Mouse (Mus musculus): Measurements from ENCODE around the gene Wfdc8.
A peak's percentile ranks its signal among the peaks of the same experiment; 100 is the strongest.

Gene Wfdc8

DNA sequence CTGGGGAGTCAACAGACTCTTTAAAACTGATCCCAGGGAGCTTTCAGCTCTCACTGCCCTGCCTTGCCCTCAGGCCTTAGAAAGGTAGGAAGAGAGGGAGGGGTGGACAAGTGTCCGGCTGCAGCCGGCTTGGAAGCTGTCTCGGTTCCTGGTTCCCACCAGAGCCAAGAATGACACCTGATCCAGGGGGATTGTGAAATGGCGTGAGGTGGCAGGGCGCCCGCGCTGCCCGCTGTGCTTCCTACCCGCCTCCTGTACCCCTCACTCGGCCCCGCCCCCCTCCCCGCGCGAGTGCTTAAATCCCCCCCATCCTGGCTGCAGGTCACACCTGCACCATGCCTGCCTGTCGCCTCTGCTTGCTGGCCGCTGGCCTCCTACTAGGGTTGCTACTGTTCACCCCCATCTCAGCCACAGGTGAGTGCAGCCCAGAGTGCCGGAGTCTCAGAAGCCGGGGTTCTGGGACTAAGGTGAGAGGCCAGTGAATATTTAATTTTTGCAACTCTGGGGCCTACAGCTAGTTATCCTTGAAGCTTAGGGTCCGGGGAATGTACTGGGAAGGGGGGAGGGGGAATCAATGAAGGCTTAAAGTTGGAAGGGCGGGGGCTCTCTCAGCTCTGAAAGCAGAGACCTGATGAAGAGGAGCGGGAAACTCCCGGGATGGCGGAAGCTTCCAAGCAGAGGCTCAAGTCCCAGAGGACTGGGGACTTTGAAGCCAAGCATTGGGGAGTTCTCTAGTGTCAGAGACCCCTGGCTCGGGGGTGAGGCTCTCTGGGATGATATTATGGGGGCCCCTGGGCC lies 50.8 kb downstream of the Wfdc8 start, which contains the start of gene Wfdc2:
Gene Wfdc2, plus strand, starts transcription at position 23 of the 798 bp plus-strand sequence.
- DNase-seq (ENCODE audit: low spot score) = peak; percentile 67

DNA sequence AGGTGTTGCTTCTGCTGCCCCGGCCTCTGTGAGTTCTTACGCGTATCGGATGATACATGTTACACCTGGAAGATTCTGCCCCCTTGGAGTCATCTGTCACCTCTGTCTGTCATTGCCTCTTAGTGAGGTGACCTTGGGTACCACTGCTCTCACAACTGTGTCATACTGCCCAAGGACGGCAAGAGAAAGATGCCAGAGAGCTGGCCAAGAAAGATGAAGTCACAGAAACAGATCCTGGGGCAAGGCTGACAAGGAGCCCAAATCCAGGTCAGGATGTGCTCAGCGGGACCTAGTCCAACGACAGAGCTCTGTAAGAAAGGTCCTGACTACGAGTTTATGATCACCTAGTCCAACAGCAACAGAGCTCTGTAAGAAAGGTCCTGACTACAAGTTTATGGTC lies 53.3 kb downstream of the Wfdc8 start:
- DNase-seq (ENCODE audit: low spot score) = no peak

- DNase-seq (ENCODE audit: low spot score) = peak; percentile 68
Measured at GRCm38 (mm10) chr2:164558991-164559645, 54.3 kb downstream of the Wfdc8 start.

DNA sequence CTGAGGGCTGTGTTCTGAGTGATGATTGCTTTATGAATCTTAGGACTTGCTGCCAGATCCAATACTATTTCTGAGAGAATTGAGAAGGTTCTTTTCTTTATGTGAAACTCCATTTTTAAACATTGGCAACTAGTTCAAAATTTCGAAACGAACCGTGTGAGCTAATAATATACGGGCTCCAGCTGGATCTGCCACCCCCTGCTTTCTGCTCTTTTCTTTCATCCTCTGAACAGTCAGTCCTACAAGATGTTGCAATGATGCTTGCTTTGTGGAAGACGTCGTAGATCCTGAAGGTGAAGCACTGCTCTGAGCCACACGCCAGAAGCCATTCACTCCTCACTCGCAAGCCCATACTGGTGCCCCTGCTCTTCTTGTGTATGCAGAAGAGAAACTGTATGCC lies 55.0 kb downstream of the Wfdc8 start:
- no peak for DNase-seq (ENCODE audit: low spot score)

DNA sequence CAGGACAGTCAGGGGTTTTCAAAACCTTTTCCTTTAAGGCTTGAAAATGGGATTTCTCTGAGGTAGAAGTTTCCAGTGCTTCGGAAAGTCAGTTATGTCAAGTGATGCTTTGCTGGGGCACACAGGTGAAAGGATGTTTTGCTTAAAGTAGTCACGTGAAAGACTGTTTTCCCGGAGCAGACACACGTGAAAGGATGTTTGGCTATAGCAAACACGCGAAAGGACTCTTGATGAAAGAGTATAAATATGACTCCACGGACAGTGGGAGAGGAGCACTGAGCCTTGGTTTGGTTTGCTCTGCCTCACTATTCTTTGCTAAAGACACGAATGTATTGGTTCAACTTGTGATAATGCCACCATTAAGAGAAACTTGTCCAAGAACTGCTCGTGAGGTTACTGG lies 61.9 kb downstream of the Wfdc8 start:
- no peak for DNase-seq (ENCODE audit: low spot score)

DNA sequence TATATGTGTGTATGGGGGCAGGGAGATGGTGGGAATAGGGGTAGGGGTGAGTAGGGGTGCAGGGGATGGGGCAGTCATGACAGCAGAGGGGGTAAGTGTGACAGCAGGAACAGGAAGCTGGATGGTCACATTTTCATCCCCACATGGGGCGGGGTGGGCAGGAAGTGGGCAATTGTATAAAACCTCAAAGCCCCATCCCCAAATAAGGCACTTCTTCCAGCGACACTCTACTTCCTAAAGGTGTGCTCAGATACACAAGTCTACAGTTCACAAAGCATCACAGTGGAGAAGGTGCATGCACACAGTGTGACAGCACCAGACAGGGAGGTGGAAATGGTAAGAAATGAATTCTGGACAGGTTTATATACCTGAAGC lies 62.5 kb downstream of the Wfdc8 start:
- DNase-seq (ENCODE audit: low spot score) = no peak

DNA sequence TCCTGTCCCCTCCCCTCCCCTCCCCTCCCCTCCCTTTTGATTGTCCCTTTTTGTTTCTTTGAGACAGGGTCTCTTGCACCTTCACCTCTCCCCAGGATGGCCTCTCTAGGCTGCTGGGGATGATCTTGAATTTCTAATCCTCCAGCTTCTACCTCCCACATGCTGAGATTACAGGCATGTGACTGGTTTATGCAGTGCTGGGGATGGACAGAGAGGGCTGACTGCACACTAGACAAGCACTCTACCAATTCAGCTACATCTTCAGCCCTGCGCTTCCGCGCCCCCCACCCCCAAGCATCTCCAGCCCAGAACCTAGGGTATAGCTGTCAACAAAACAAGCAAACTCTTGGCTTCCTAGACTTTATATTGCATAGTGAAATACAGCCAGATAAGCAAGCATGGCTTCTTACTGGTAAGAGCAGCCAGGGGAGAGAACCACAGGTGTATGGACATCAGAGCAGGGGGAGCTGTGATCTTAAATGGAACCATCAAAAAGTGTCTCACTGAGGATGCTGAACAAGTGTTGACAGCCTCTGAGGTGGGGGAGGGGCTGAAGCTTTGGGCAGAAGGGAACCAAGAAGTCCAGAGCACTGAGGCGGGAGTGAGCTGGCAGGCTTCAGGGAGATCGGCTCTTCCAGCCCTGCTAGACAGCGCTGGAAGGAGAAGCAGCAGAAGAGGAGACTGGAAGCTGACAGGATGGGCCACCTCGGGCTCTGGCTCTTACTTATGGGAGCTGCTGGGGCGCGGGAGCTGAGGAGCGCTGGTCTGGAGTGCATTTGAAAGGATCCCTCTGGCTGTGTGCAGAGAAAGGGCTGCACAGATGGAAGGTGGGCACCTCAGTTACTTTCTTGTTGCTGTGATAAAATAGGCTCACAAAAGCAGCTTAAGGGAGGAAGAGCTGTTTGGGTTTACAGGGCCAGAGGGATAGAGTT lies 63.2 kb downstream of the Wfdc8 start:
- no peak for DNase-seq (ENCODE audit: low spot score)

DNA sequence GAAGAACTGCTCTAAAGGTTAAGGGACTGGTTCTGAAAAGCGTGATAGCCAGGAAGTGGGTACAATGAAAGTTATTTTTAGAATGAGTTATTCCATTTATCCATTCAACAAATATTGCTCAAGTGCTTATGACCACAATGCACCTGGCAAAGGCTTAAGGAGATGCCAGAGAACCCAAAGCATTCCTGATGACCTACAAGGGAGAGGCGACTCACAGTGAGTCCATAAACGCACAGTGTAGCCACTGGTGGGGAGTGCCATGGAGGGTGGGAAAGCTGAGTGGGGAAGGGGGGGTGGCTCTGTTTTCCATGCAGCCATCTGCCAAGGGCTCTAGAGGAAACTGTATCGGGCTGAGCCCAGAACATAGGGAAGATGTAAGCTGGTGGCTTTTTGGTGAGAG lies 64.1 kb downstream of the Wfdc8 start:
- DNase-seq (ENCODE audit: low spot score) = no peak
